Mouse (Mus musculus) hindbrain, embryonic 15.5 days (tissue): ENCODE measurements around the gene Birc7. TPM values are rescaled to one million over a fixed set of nuclear protein-coding genes. Genes with fewer than 3 reads are reported as not detected.

ENCODE experiments used
- ATAC-seq: fragments of 200-750 bp; cut with Nextera tagmentation; 2 replicates; pipeline ENCODE4 v1.8.0; 2017; ENCODE audit warnings: low read depth, moderate number of reproducible peaks, moderate TSS enrichment; ENCODE audit not compliant: low FRiP score
- H3K27ac ChIP-seq: fragments of 300-500 bp; sonication (generic); replicated peaks from 2 replicates; pipeline ENCODE4 v1.5.1; 2015; ENCODE audit warnings: mild to moderate bottlenecking, inconsistent platforms
- H3K27me3 ChIP-seq: fragments of 300-500 bp; sonication (generic); 2 replicates; pipeline ENCODE4 v1.6.1; 2015; ENCODE audit warnings: control low read depth, inconsistent platforms
- H3K36me3 ChIP-seq: fragments of 300-500 bp; sonication (generic); 2 replicates; pipeline ENCODE4 v1.6.1; 2015; ENCODE audit warnings: control low read depth, inconsistent platforms
- H3K4me1 ChIP-seq: fragments of 300-500 bp; sonication (generic); replicated peaks from 2 replicates; pipeline ENCODE4 v1.6.1; 2015; ENCODE audit warnings: control low read depth, inconsistent platforms
- H3K4me2 ChIP-seq: fragments of 300-500 bp; sonication (generic); 2 replicates; pipeline ENCODE4 v1.6.1; 2015; ENCODE audit warnings: moderate library complexity, mild to moderate bottlenecking, inconsistent platforms
- H3K4me3 ChIP-seq: fragments of 300-500 bp; sonication (generic); 2 replicates; pipeline ENCODE4 v1.5.1; 2015; ENCODE audit warnings: mild to moderate bottlenecking, inconsistent platforms
- H3K9ac ChIP-seq: fragments of 300-500 bp; sonication (generic); 2 replicates; pipeline ENCODE4 v1.6.1; 2015; ENCODE audit warnings: inconsistent platforms
- H3K9me3 ChIP-seq: fragments of 300-500 bp; sonication (generic); 2 replicates; pipeline ENCODE4 v1.6.1; 2016; ENCODE audit warnings: control low read depth, inconsistent platforms
- WGBS: fragments of 180-500 bp; shearing (Covaris S2); methylation state at CpG from one replicate; pipeline ENCODE4 v1.1.7; 2015; 5-methylcytosine and 5-hydroxymethylcytosine counted together
- polyA plus RNA-seq: library from polyadenylated mRNA; unstranded; fragments of >200 nt; fragmentation: Nextera tagmentation; extraction: Ambion mirVana; gene quantifications from 2 replicates; pipeline ENCODE4 v1.2.1, GENCODE M21; 2015

Gene Birc7
- polyA plus RNA-seq, 1 experiment from 2014 or later, result 0.31 TPM

GRCm38 (mm10) chr2:180919913-180920809, 8.7 kb upstream of the Birc7 start:
- Histone ChIP-seq H3K4me3 (peak overlapping the region; percentile 93), H3K27me3 (no peaks in the 10 kb centered on the region), H3K9ac (peak overlapping the region; percentile 98), H3K9me3 (no peaks in the 10 kb centered on the region), H3K4me1 (peaks cover 30% of the 10 kb centered on the region), H3K36me3 (peaks cover 13% of the 10 kb centered on the region), H3K4me2 (peak overlapping the region; percentile 96), H3K27ac (peak overlapping the region; percentile 69)
- ATAC-seq, result no peak; the same call in 1 of the 2 replicates
- WGBS, result under 1% methylated on average over 61 of the region's 61 CpGs

GRCm38 (mm10) chr2:180920810-180921400, 7.9 kb upstream of the Birc7 start, which contains the start of gene Ythdf1:
Gene Ythdf1, minus strand, starts transcription at chr2:180920949.
- peak; percentile 96 for ATAC-seq
- peak within 1 kb of the TSS; percentile 69 for H3K27ac ChIP-seq
- peaks cover 13% of the 10 kb centered on the region for H3K36me3 ChIP-seq
- no peaks in the 10 kb centered on the region for H3K27me3 ChIP-seq
- no peaks in the 10 kb centered on the region for H3K9me3 ChIP-seq
- H3K4me2 ChIP-seq, result peak within 1 kb of the TSS; percentile 96
- under 1% methylated on average over 55 of the region's 56 CpGs for WGBS
- H3K4me3 ChIP-seq, result peak within 1 kb of the TSS; percentile 93
- H3K4me1 ChIP-seq, result peaks cover 30% of the 10 kb centered on the region
- H3K9ac ChIP-seq, result peak within 1 kb of the TSS; percentile 98

GRCm38 (mm10) chr2:180922739-180923138, 6.1 kb upstream of the Birc7 start:
- no peak for ATAC-seq

GRCm38 (mm10) chr2:180925176-180925575, 3.6 kb upstream of the Birc7 start:
- ATAC-seq, result no peak
- H3K27ac ChIP-seq, result no peak overlapping the region
- no peak overlapping the region for H3K4me3 ChIP-seq
- no peaks in the 10 kb centered on the region for H3K9me3 ChIP-seq
- H3K27me3 ChIP-seq, result no peaks in the 10 kb centered on the region
- no peak overlapping the region for H3K9ac ChIP-seq
- no peaks in the 10 kb centered on the region for H3K36me3 ChIP-seq
- H3K4me1 ChIP-seq, result peaks cover 5% of the 10 kb centered on the region; the same call in 1 of the 2 replicates
- H3K4me2 ChIP-seq, result no peak overlapping the region
- 7% methylated on average over 4 of the region's 4 CpGs for WGBS

More at GRCm38 (mm10) chr2:180922739-180923138, 6.1 kb upstream of the Birc7 start:
- Histone ChIP-seq H3K27me3 (no peaks in the 10 kb centered on the region), H3K9ac (no peak overlapping the region), H3K4me3 (no peak overlapping the region), H3K27ac (no peak overlapping the region), H3K4me1 (peaks cover 22% of the 10 kb centered on the region), H3K4me2 (no peak overlapping the region), H3K9me3 (no peaks in the 10 kb centered on the region), H3K36me3 (peaks cover 7% of the 10 kb centered on the region)
- 94% methylated on average over 6 of the region's 6 CpGs for WGBS

GRCm38 (mm10) chr2:180932418-180932817, 3.6 kb downstream of the Birc7 start:
- H3K36me3 ChIP-seq, result no peaks in the 10 kb centered on the region
- 74% methylated on average over 1 of the region's 1 CpGs for WGBS
- no peaks in the 10 kb centered on the region for H3K9me3 ChIP-seq
- no peaks in the 10 kb centered on the region for H3K4me1 ChIP-seq
- no peak overlapping the region for H3K4me2 ChIP-seq
- no peak overlapping the region for H3K27ac ChIP-seq
- ATAC-seq, result no peak
- H3K9ac ChIP-seq, result no peak overlapping the region
- H3K4me3 ChIP-seq, result no peak overlapping the region
- no peaks in the 10 kb centered on the region for H3K27me3 ChIP-seq

- ATAC-seq, result no peak
- peaks cover 3% of the 10 kb centered on the region; the same call in 1 of the 2 replicates for H3K36me3 ChIP-seq
- H3K27ac ChIP-seq, result no peak overlapping the region
Measured at GRCm38 (mm10) chr2:180940187-180940586, 11.4 kb downstream of the Birc7 start.

GRCm38 (mm10) chr2:180941869-180942268, 13.0 kb downstream of the Birc7 start:
- Histone ChIP-seq H3K27me3 (no peaks in the 10 kb centered on the region), H3K9ac (no peak overlapping the region), H3K9me3 (no peaks in the 10 kb centered on the region), H3K4me3 (no peak overlapping the region), H3K27ac (peak overlapping the region; percentile 31; the same call in 1 of the 2 replicates), H3K4me2 (no peak overlapping the region), H3K4me1 (no peaks in the 10 kb centered on the region), H3K36me3 (peaks cover 3% of the 10 kb centered on the region; the same call in 1 of the 2 replicates)
- ATAC-seq, result no peak

More at GRCm38 (mm10) chr2:180940187-180940586, 11.4 kb downstream of the Birc7 start:
- Histone ChIP-seq H3K27me3 (no peaks in the 10 kb centered on the region), H3K9ac (no peak overlapping the region), H3K4me2 (no peak overlapping the region), H3K9me3 (no peaks in the 10 kb centered on the region), H3K4me1 (no peaks in the 10 kb centered on the region), H3K4me3 (no peak overlapping the region)

- no peak overlapping the region for H3K4me3 ChIP-seq
- no peak overlapping the region for H3K4me2 ChIP-seq
- H3K4me1 ChIP-seq, result peaks cover 32% of the 10 kb centered on the region
- ATAC-seq, result no peak
- no peaks in the 10 kb centered on the region for H3K36me3 ChIP-seq
- H3K27me3 ChIP-seq, result no peaks in the 10 kb centered on the region
- no peak overlapping the region for H3K9ac ChIP-seq
- 13% methylated on average over 1 of the region's 1 CpGs for WGBS
- no peaks in the 10 kb centered on the region for H3K9me3 ChIP-seq
- no peak overlapping the region for H3K27ac ChIP-seq
Measured at GRCm38 (mm10) chr2:180949947-180950346, 21.1 kb downstream of the Birc7 start.

GRCm38 (mm10) chr2:180952731-180953171, 23.9 kb downstream of the Birc7 start:
- H3K27ac ChIP-seq, result peak overlapping the region; percentile 83
- peak overlapping the region; percentile 70 for H3K4me2 ChIP-seq
- 0 out of 2 replicates have a peak overlapping the region, but pooled peaks have one; percentile 61 for H3K9ac ChIP-seq
- ATAC-seq, result peak; percentile 74
- no peaks in the 10 kb centered on the region for H3K27me3 ChIP-seq
- peaks cover 35% of the 10 kb centered on the region for H3K4me1 ChIP-seq
- 4% methylated on average over 9 of the region's 9 CpGs for WGBS
- H3K36me3 ChIP-seq, result no peaks in the 10 kb centered on the region
- no peaks in the 10 kb centered on the region for H3K9me3 ChIP-seq
- H3K4me3 ChIP-seq, result peak overlapping the region; percentile 57

GRCm38 (mm10) chr2:180953638-180954037, 24.8 kb downstream of the Birc7 start:
- Histone ChIP-seq H3K4me3 (peak overlapping the region; percentile 57), H3K36me3 (no peaks in the 10 kb centered on the region), H3K9me3 (no peaks in the 10 kb centered on the region), H3K9ac (peak overlapping the region; percentile 61), H3K4me2 (peak overlapping the region; percentile 70), H3K4me1 (peaks cover 35% of the 10 kb centered on the region), H3K27me3 (no peaks in the 10 kb centered on the region), H3K27ac (peak overlapping the region; percentile 83)
- 3% methylated on average over 2 of the region's 2 CpGs for WGBS
- ATAC-seq, result no peak

GRCm38 (mm10) chr2:180954061-180955047, 25.5 kb downstream of the Birc7 start, which contains the start of gene Nkain4:
Gene Nkain4, minus strand, starts transcription at chr2:180954699.
- Histone ChIP-seq H3K4me1 (peaks cover 35% of the 10 kb centered on the region), H3K4me2 (peak within 1 kb of the TSS; percentile 70), H3K27me3 (no peaks in the 10 kb centered on the region), H3K9ac (peak within 1 kb of the TSS; percentile 61), H3K9me3 (no peaks in the 10 kb centered on the region), H3K27ac (peak within 1 kb of the TSS; percentile 83), H3K36me3 (no peaks in the 10 kb centered on the region), H3K4me3 (peak within 1 kb of the TSS; percentile 57)
- WGBS, result under 1% methylated on average over 52 of the region's 52 CpGs
- ATAC-seq, result peak; percentile 92
